Comparison of ENCODE assay signal across 13 mouse cellular contexts in genomic region chr7:119330460-119331109, GRCm38 (mm10).
DNase-seq lines count a peak whose midpoint lies in the region; ATAC-seq and TF ChIP-seq lines count a peak whose summit lies in the region.
"Had no signal": no experiment of that assay in that cellular context is flagged by ENCODE, and none has a peak within 500 bp of the region (broad histone marks: within the 10 kb centered on the region; RNA-seq: fewer than 3 reads in every experiment).

No protein-coding gene starts in this region.

- peak; percentile 23 for DNase-seq in embryo, embryonic 10.5 days (ENCODE audit: low spot score)
- DNase-seq in midbrain, postnatal 0 days (ENCODE audit: low spot score) = peak; percentile 41
- DNase-seq in right cerebral cortex, adult 2 months (ENCODE audit: low spot score in 2 of 2) = no peak
- no peak for DNase-seq in layer of hippocampus, postnatal 14 days (ENCODE audit: low spot score in 2 of 2)
- no peak for DNase-seq in heart, embryonic 10.5 days (ENCODE audit: low spot score)
- DNase-seq: adrenal gland, postnatal 25 days; layer of hippocampus, adult 9-11 months; lung, adult 18-20 months; right cerebral cortex, postnatal 4 days had no signal

- under 1% methylated on average over 5 of the region's 5 CpGs for WGBS in forebrain, embryonic 13.5 days
- 2% methylated on average over 5 of the region's 5 CpGs for WGBS in hindbrain, embryonic 16.5 days
- 4% methylated on average over 5 of the region's 5 CpGs for WGBS in midbrain, postnatal 0 days
- 8% methylated on average over 5 of the region's 5 CpGs for WGBS in heart, embryonic 10.5 days

- H3K4me1 ChIP-seq in forebrain, embryonic 13.5 days = peaks cover 5% of the 10 kb centered on the region; the same call in 1 of the 2 replicates
- peaks cover 5% of the 10 kb centered on the region for H3K4me1 ChIP-seq in hindbrain, embryonic 16.5 days (ENCODE audit: control insufficient read depth, insufficient read depth, low read depth, low read length)
- no peaks in the 10 kb centered on the region for H3K4me1 ChIP-seq in midbrain, postnatal 0 days (ENCODE audit: insufficient read depth, low read length)
- no peaks in the 10 kb centered on the region for H3K4me1 ChIP-seq in heart, embryonic 10.5 days
- H3K4me1 ChIP-seq: limb, embryonic 13.5 days; stomach, embryonic 15.5 days had no signal

- ATAC-seq in forebrain, embryonic 13.5 days = peak; percentile 68; the same call in 1 of the 2 replicates
- ATAC-seq in hindbrain, embryonic 16.5 days = peak; percentile 85
- no peak for ATAC-seq in midbrain, postnatal 0 days (ENCODE audit: low FRiP score)

- no peak overlapping the region for H3K4me2 ChIP-seq in forebrain, embryonic 13.5 days
- H3K4me2 ChIP-seq in hindbrain, embryonic 16.5 days (ENCODE audit: low read length) = no peak overlapping the region
- no peak overlapping the region for H3K4me2 ChIP-seq in midbrain, postnatal 0 days (ENCODE audit: low read depth, low read length, poor library complexity, severe bottlenecking)
- H3K4me2 ChIP-seq: limb, embryonic 13.5 days; stomach, embryonic 15.5 days had no signal

- no peaks in the 10 kb centered on the region for H3K9me3 ChIP-seq in forebrain, embryonic 13.5 days (replicated peaks)
- H3K9me3 ChIP-seq in hindbrain, embryonic 16.5 days (ENCODE audit: control insufficient read depth, low read length) = no peaks in the 10 kb centered on the region
- no peaks in the 10 kb centered on the region for H3K9me3 ChIP-seq in midbrain, postnatal 0 days (ENCODE audit: low read length)
- no peaks in the 10 kb centered on the region for H3K9me3 ChIP-seq in heart, embryonic 10.5 days
- H3K9me3 ChIP-seq: limb, embryonic 13.5 days; stomach, embryonic 15.5 days had no signal

- H3K9ac ChIP-seq in forebrain, embryonic 13.5 days = no peak overlapping the region
- H3K9ac ChIP-seq in hindbrain, embryonic 16.5 days (ENCODE audit: low read depth, low read length) = no peak overlapping the region
- no peak overlapping the region for H3K9ac ChIP-seq in midbrain, postnatal 0 days (replicated peaks; ENCODE audit: low read length, poor library complexity, severe bottlenecking)
- H3K9ac ChIP-seq: limb, embryonic 13.5 days; stomach, embryonic 15.5 days had no signal

- TF ChIP-seq CTCF in midbrain, postnatal 0 days (IDR thresholded peaks at IDR 0.05) = no peak

- no peak overlapping the region for H3K4me3 ChIP-seq in forebrain, embryonic 13.5 days
- H3K4me3 ChIP-seq in hindbrain, embryonic 16.5 days (ENCODE audit: low read length) = no peak overlapping the region
- no peak overlapping the region for H3K4me3 ChIP-seq in midbrain, postnatal 0 days (ENCODE audit: low read depth, low read length)
- no peak overlapping the region for H3K4me3 ChIP-seq in heart, embryonic 10.5 days
- H3K4me3 ChIP-seq: limb, embryonic 13.5 days; stomach, embryonic 15.5 days had no signal

- no peaks in the 10 kb centered on the region for H3K36me3 ChIP-seq in forebrain, embryonic 13.5 days (ENCODE audit: poor library complexity, severe bottlenecking)
- H3K36me3 ChIP-seq in hindbrain, embryonic 16.5 days (ENCODE audit: control insufficient read depth, insufficient read depth, low read length) = no peaks in the 10 kb centered on the region
- H3K36me3 ChIP-seq in midbrain, postnatal 0 days (ENCODE audit: insufficient read depth, low read length) = no peaks in the 10 kb centered on the region
- H3K36me3 ChIP-seq in heart, embryonic 10.5 days = no peaks in the 10 kb centered on the region
- H3K36me3 ChIP-seq: limb, embryonic 13.5 days; stomach, embryonic 15.5 days had no signal

- H3K27me3 ChIP-seq in forebrain, embryonic 13.5 days = peaks cover 24% of the 10 kb centered on the region
- no peaks in the 10 kb centered on the region for H3K27me3 ChIP-seq in hindbrain, embryonic 16.5 days (replicated peaks; ENCODE audit: control insufficient read depth, insufficient read depth, low read length)
- H3K27me3 ChIP-seq in midbrain, postnatal 0 days (ENCODE audit: insufficient read depth, low read length) = no peaks in the 10 kb centered on the region
- H3K27me3 ChIP-seq in heart, embryonic 10.5 days (ENCODE audit: insufficient read depth, poor library complexity, severe bottlenecking) = no peaks in the 10 kb centered on the region
- H3K27me3 ChIP-seq: limb, embryonic 13.5 days; stomach, embryonic 15.5 days had no signal

- H3K27ac ChIP-seq in forebrain, embryonic 13.5 days = no peak overlapping the region
- no peak overlapping the region for H3K27ac ChIP-seq in hindbrain, embryonic 16.5 days (ENCODE audit: low read depth, low read length)
- no peak overlapping the region for H3K27ac ChIP-seq in midbrain, postnatal 0 days (ENCODE audit: low read depth, low read length)
- no peak overlapping the region for H3K27ac ChIP-seq in heart, embryonic 10.5 days
- H3K27ac ChIP-seq: limb, embryonic 13.5 days; stomach, embryonic 15.5 days had no signal

Comparison
In these comparisons a context has a peak if more than half of its experiments do, and no peak if none do; other contexts are left out.
1. DNase-seq: peak in embryo, embryonic 10.5 days (single experiment) and midbrain, postnatal 0 days (single experiment); none in right cerebral cortex, adult 2 months (0 of 2), layer of hippocampus, postnatal 14 days (0 of 2) and heart, embryonic 10.5 days (single experiment).